Mouse (Mus musculus): ENCODE measurements at regions not wholly inside any gene's neighbourhood (a gene's known extent, or its start where the extent isn't known, plus 50 kb on each side); places are given as distances from the start of the nearest gene placed in this dataset.

- H3K4me3 ChIP-seq (ENCODE audit: low read depth, low read length) = no peak overlapping the region
- H3K27me3 ChIP-seq (ENCODE audit: insufficient read depth, low read length) = no peaks in the 10 kb centered on the region
- no peaks in the 10 kb centered on the region for H3K4me1 ChIP-seq (ENCODE audit: insufficient read depth)
- ATAC-seq (no peak), DNase-seq (no peak)
- TF ChIP-seq CTCF (IDR thresholded peaks at IDR 0.05; ENCODE audit: low read depth) = no peak
- H3K36me3 ChIP-seq (ENCODE audit: insufficient read depth) = no peaks in the 10 kb centered on the region
- H3K9me3 ChIP-seq (ENCODE audit: low read length) = no peaks in the 10 kb centered on the region
- H3K4me2 ChIP-seq (ENCODE audit: low read depth) = no peak overlapping the region
- WGBS = 56% methylated on average over 5 of the region's 5 CpGs
- no peak overlapping the region for H3K9ac ChIP-seq
- no peak overlapping the region for H3K27ac ChIP-seq (ENCODE audit: low read depth, low read length)
Observed at GRCm38 (mm10) chr11:93683691-93684090, 201.9 kb downstream of the Utp18 start.

- no peaks in the 10 kb centered on the region for H3K9me3 ChIP-seq (ENCODE audit: low read length)
- no peaks in the 10 kb centered on the region for H3K4me1 ChIP-seq (ENCODE audit: insufficient read depth)
- H3K27ac ChIP-seq (ENCODE audit: low read depth, low read length) = no peak overlapping the region
- H3K4me2 ChIP-seq (ENCODE audit: low read depth) = no peak overlapping the region
- no peaks in the 10 kb centered on the region for H3K27me3 ChIP-seq (ENCODE audit: insufficient read depth, low read length)
- ATAC-seq = no peak
- WGBS = 83% methylated on average over 5 of the region's 5 CpGs
- H3K4me3 ChIP-seq (ENCODE audit: low read depth, low read length) = no peak overlapping the region
- DNase-seq = no peak
- no peak overlapping the region for H3K9ac ChIP-seq
- no peak for TF ChIP-seq CTCF (IDR thresholded peaks at IDR 0.05; ENCODE audit: low read depth)
- H3K36me3 ChIP-seq (ENCODE audit: insufficient read depth) = no peaks in the 10 kb centered on the region
Observed at GRCm38 (mm10) chr11:93676299-93676698, 209.3 kb downstream of the Utp18 start.

GRCm38 (mm10) chr11:93672025-93672424 is 213.5 kb downstream of the Utp18 start:
- Histone ChIP-seq H3K36me3 (ENCODE audit: insufficient read depth) (no peaks in the 10 kb centered on the region), H3K27ac (ENCODE audit: low read depth, low read length) (no peak overlapping the region), H3K4me2 (ENCODE audit: low read depth) (no peak overlapping the region), H3K4me3 (ENCODE audit: low read depth, low read length) (no peak overlapping the region), H3K9ac (no peak overlapping the region), H3K27me3 (ENCODE audit: insufficient read depth, low read length) (no peaks in the 10 kb centered on the region), H3K9me3 (ENCODE audit: low read length) (no peaks in the 10 kb centered on the region), H3K4me1 (ENCODE audit: insufficient read depth) (no peaks in the 10 kb centered on the region)
- TF ChIP-seq CTCF (IDR thresholded peaks at IDR 0.05; ENCODE audit: low read depth) = no peak
- no peak for DNase-seq
- 71% methylated on average over 3 of the region's 3 CpGs for WGBS
- ATAC-seq = no peak

- DNase-seq (no peak), ATAC-seq (no peak)
- no peak for TF ChIP-seq CTCF (IDR thresholded peaks at IDR 0.05; ENCODE audit: low read depth)
- 38% methylated on average over 2 of the region's 2 CpGs for WGBS
- H3K27me3 ChIP-seq (ENCODE audit: insufficient read depth, low read length) = no peaks in the 10 kb centered on the region; the same call in 1 of the 2 replicates
- no peaks in the 10 kb centered on the region for H3K4me1 ChIP-seq (ENCODE audit: insufficient read depth)
- no peaks in the 10 kb centered on the region for H3K9me3 ChIP-seq (ENCODE audit: low read length)
- no peaks in the 10 kb centered on the region for H3K36me3 ChIP-seq (ENCODE audit: insufficient read depth)
- no peak overlapping the region for H3K4me3 ChIP-seq (ENCODE audit: low read depth, low read length)
- H3K9ac ChIP-seq = no peak overlapping the region
- H3K4me2 ChIP-seq (ENCODE audit: low read depth) = no peak overlapping the region
- H3K27ac ChIP-seq (ENCODE audit: low read depth, low read length) = no peak overlapping the region
Observed at GRCm38 (mm10) chr11:93661657-93662056, 223.9 kb downstream of the Utp18 start.

GRCm38 (mm10) chr11:93660379-93660778 is 225.2 kb downstream of the Utp18 start:
- no peak for TF ChIP-seq CTCF (IDR thresholded peaks at IDR 0.05; ENCODE audit: low read depth)
- Histone ChIP-seq H3K9ac (no peak overlapping the region), H3K27ac (ENCODE audit: low read depth, low read length) (no peak overlapping the region), H3K27me3 (ENCODE audit: insufficient read depth, low read length) (no peaks in the 10 kb centered on the region; the same call in 1 of the 2 replicates), H3K4me2 (ENCODE audit: low read depth) (no peak overlapping the region), H3K9me3 (ENCODE audit: low read length) (no peaks in the 10 kb centered on the region), H3K4me1 (ENCODE audit: insufficient read depth) (no peaks in the 10 kb centered on the region), H3K36me3 (ENCODE audit: insufficient read depth) (no peaks in the 10 kb centered on the region), H3K4me3 (ENCODE audit: low read depth, low read length) (no peak overlapping the region)
- DNase-seq = no peak
- 87% methylated on average over 7 of the region's 7 CpGs for WGBS
- ATAC-seq = no peak

- no peak for TF ChIP-seq CTCF (IDR thresholded peaks at IDR 0.05; ENCODE audit: low read depth)
Observed at GRCm38 (mm10) chr11:93658719-93659118, 226.8 kb downstream of the Utp18 start.

GRCm38 (mm10) chr11:93655602-93656239 is 229.8 kb downstream of the Utp18 start:
- DNase-seq = no peak
- Histone ChIP-seq H3K27me3 (ENCODE audit: insufficient read depth, low read length) (no peaks in the 10 kb centered on the region; the same call in 1 of the 2 replicates), H3K27ac (ENCODE audit: low read depth, low read length) (no peak overlapping the region), H3K9me3 (ENCODE audit: low read length) (no peaks in the 10 kb centered on the region), H3K4me1 (ENCODE audit: insufficient read depth) (no peaks in the 10 kb centered on the region), H3K4me3 (ENCODE audit: low read depth, low read length) (no peak overlapping the region), H3K4me2 (ENCODE audit: low read depth) (no peak overlapping the region), H3K36me3 (ENCODE audit: insufficient read depth) (no peaks in the 10 kb centered on the region), H3K9ac (no peak overlapping the region)
- WGBS = 72% methylated on average over 9 of the region's 9 CpGs
- ATAC-seq = no peak
- TF ChIP-seq CTCF (IDR thresholded peaks at IDR 0.05; ENCODE audit: low read depth) = no peak

More at GRCm38 (mm10) chr11:93658719-93659118, 226.8 kb downstream of the Utp18 start:
- no peak overlapping the region for H3K27ac ChIP-seq (ENCODE audit: low read depth, low read length)
- H3K36me3 ChIP-seq (ENCODE audit: insufficient read depth) = no peaks in the 10 kb centered on the region
- no peaks in the 10 kb centered on the region; the same call in 1 of the 2 replicates for H3K27me3 ChIP-seq (ENCODE audit: insufficient read depth, low read length)
- no peak overlapping the region for H3K4me2 ChIP-seq (ENCODE audit: low read depth)
- H3K9ac ChIP-seq = no peak overlapping the region
- WGBS = 32% methylated on average over 8 of the region's 8 CpGs
- no peak for ATAC-seq
- no peak overlapping the region for H3K4me3 ChIP-seq (ENCODE audit: low read depth, low read length)
- no peaks in the 10 kb centered on the region for H3K9me3 ChIP-seq (ENCODE audit: low read length)
- DNase-seq = no peak
- no peaks in the 10 kb centered on the region for H3K4me1 ChIP-seq (ENCODE audit: insufficient read depth)

Data from forebrain, postnatal 0 days (tissue).